Mouse (Mus musculus) liver, postnatal 0 days (tissue): ENCODE data around the gene Nkiras2.

Experiments
- CTCF ChIP-seq: sonication (generic); IDR thresholded peaks from 2 replicates; pipeline ENCODE4 v1.5.1; 2016; ENCODE audit warnings: antibody characterized with exemption, low read depth
- EP300 ChIP-seq: IDR thresholded peaks from 2 replicates; pipeline ENCODE4 v1.6.1; 2016; ENCODE audit warnings: antibody characterized with exemption, low read depth, mild to moderate bottlenecking

DNA sequence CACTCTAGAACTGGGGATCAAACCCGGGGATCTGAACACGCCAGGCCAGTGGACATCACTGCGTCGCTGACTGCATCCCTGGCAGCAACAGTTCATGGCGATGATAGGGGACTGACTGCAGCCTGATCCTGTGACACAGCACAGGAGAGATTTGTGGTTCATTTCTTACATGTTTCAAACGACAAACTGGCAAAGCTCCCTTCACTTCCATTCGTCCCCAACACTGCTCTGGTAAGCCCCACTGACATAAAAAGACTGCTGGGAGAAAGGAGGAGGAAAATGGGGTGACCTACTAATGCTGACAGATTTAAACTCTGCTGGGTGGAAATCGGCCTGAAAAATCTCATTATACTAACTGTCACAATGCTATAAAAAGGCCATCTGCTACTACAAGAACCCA, 15.2 kb upstream of the Nkiras2 start:
- TF ChIP-seq CTCF = no peak
- TF ChIP-seq EP300 = no peak
